Mouse (Mus musculus) telencephalon, adult 2 months (tissue): ENCODE measurements around the gene A730009L09Rik.

Experiments used
- DNase-seq: peaks from one replicate; pipeline ENCODE4 v3.0.0-alpha.2; 2011; ENCODE audit warnings: low read depth, low spot score

Gene A730009L09Rik

GRCm38 (mm10) chr16:84559569-84560278 lies 44.8 kb downstream of the A730009L09Rik start:
- DNase-seq, result no peak

DNA sequence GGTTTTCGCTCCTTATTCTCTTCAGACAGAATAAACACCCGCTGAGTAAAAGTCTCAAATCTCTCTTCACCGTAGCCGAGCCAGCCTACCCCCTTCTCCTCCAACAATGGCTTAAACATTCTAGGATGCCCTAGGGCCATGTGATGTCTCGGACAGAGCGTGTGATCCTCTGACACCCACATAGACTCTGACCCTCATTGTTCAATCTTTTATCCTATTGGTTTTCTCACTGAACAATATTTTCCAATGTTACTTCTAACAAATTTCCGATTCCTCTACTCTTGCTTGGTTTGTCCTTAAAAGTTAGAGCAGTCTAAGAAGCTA lies 45.3 kb downstream of the A730009L09Rik start:
- DNase-seq, result no peak
